13 mouse cellular contexts compared by ENCODE assay signal in the genomic region with DNA sequence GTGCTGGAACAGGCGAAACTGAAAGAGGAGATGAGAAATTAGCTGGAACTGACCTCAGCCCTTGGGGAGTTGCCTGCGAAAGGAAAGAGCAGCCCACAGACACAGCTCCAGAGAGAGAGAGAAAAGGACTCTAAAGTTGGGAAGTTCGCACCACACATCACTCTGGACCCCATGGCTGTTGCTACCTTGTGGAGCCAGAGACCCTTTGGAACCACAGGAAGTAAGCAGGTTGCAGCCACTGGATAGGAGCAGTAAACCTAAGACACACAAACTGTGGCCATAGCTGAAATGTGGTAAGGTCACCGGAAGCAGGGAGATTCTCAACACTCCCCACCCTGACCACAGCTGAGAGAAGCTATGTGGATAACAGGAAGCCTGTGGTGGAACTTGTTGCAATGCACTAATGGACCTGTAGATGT. TPM values are rescaled to one million over a fixed set of nuclear protein-coding genes. Genes with fewer than 3 reads are reported as not detected.
DNase-seq lines count a peak whose midpoint lies in the region; ATAC-seq and TF ChIP-seq lines count a peak whose summit lies in the region.
"Had no signal": no experiment of that assay in that cellular context is flagged by ENCODE, and none has a peak within 500 bp of the region (broad histone marks: within the 10 kb centered on the region; RNA-seq: fewer than 3 reads in every experiment).

No protein-coding gene starts in this region.

- ATAC-seq in megakaryocyte progenitor cell, adult 5-6 weeks (replicated peaks; ENCODE audit: poor library complexity), result peak; percentile 69
- ATAC-seq in forebrain, embryonic 12.5 days (ENCODE audit: low FRiP score), result no peak
- ATAC-seq: forebrain, postnatal 0 days; intestine, postnatal 0 days had no signal

- H3K9me3 ChIP-seq in forebrain, embryonic 12.5 days, result no peaks in the 10 kb centered on the region
- H3K9me3 ChIP-seq: embryonic facial prominence, embryonic 13.5 days; limb, embryonic 10.5 days; neural tube, embryonic 15.5 days had no signal

- no peaks in the 10 kb centered on the region for H3K36me3 ChIP-seq in forebrain, embryonic 12.5 days (replicated peaks)
- H3K36me3 ChIP-seq: embryonic facial prominence, embryonic 13.5 days; limb, embryonic 10.5 days; neural tube, embryonic 15.5 days had no signal

- peak; percentile 49 for DNase-seq in gastrocnemius, adult 18-20 months (ENCODE audit: low spot score)
- DNase-seq in gastrocnemius, postnatal 4 days (ENCODE audit: low spot score in 2 of 2), result no peak
- peak; percentile 68 for DNase-seq in 3134 (ENCODE audit: extremely low read depth, insufficient read length, low spot score)
- no peak for DNase-seq in cerebellum, adult 9-10 months
- DNase-seq in ovary, postnatal 36 days (ENCODE audit: low spot score), result no peak
- DNase-seq: forebrain, postnatal 0 days had no signal

- peak overlapping the region; percentile 37; the same call in 1 of the 2 replicates for H3K4me3 ChIP-seq in bone marrow macrophage, adult 2 months (ENCODE audit: insufficient read depth, low read length)
- no peak overlapping the region for H3K4me3 ChIP-seq in forebrain, embryonic 12.5 days (replicated peaks)
- H3K4me3 ChIP-seq: embryonic facial prominence, embryonic 13.5 days; limb, embryonic 10.5 days; neural tube, embryonic 15.5 days had no signal

- no peak for TF ChIP-seq POLR2A in bone marrow macrophage, adult 2 months (IDR thresholded peaks at IDR 0.05; ENCODE audit: borderline replicate concordance, low read depth, low read length)

- no peak for TF ChIP-seq CTCF in bone marrow macrophage, adult 2 months (IDR thresholded peaks at IDR 0.05; ENCODE audit: low read depth, low read length)

- H3K4me2 ChIP-seq in forebrain, embryonic 12.5 days, result no peak overlapping the region
- H3K4me2 ChIP-seq: embryonic facial prominence, embryonic 13.5 days; neural tube, embryonic 15.5 days had no signal

- no peak overlapping the region for H3K9ac ChIP-seq in forebrain, embryonic 12.5 days
- H3K9ac ChIP-seq: embryonic facial prominence, embryonic 13.5 days; forebrain, postnatal 0 days; neural tube, embryonic 15.5 days had no signal

- peak overlapping the region; percentile 91 for H3K27ac ChIP-seq in bone marrow macrophage, adult 2 months (ENCODE audit: insufficient read depth, low read depth, low read length)
- H3K27ac ChIP-seq in forebrain, embryonic 12.5 days, result no peak overlapping the region
- H3K27ac ChIP-seq: embryonic facial prominence, embryonic 13.5 days; limb, embryonic 10.5 days; neural tube, embryonic 15.5 days had no signal

- WGBS in forebrain, embryonic 12.5 days, result 93% methylated on average over 4 of the region's 4 CpGs

- peaks cover 47% of the 10 kb centered on the region for H3K4me1 ChIP-seq in bone marrow macrophage, adult 2 months (ENCODE audit: control insufficient read depth, insufficient read depth, low read length)
- H3K4me1 ChIP-seq in forebrain, embryonic 12.5 days, result no peaks in the 10 kb centered on the region
- H3K4me1 ChIP-seq: neural tube, embryonic 15.5 days had no signal

- no peaks in the 10 kb centered on the region for H3K27me3 ChIP-seq in forebrain, embryonic 12.5 days
- H3K27me3 ChIP-seq: embryonic facial prominence, embryonic 13.5 days; neural tube, embryonic 15.5 days had no signal

RNA-seq across cellular contexts. Expression of a gene that starts 2.1 kb away (rescaled TPM):
- total RNA-seq in gastrocnemius, adult 18-20 months (2021), result 10 to 100 TPM; 41.3 to 60.9 TPM
- 1 to 10 TPM; 5.6 to 7.6 TPM for total RNA-seq in gastrocnemius, postnatal 4 days (2021)
- polyA plus RNA-seq in bone marrow macrophage, adult 2 months (2012; ENCODE audit: insufficient read depth, insufficient read length, missing spikeins), result 175 and 187 TPM in 2 replicates
- total RNA-seq in megakaryocyte progenitor cell, adult 5-6 weeks (2015), result 23.1 and 32.0 TPM in 2 replicates
- total RNA-seq in megakaryocyte progenitor cell, adult 5-6 weeks (2017), result 24.5 and 29.0 TPM in 2 replicates
- 0.33 and 0.42 TPM in 2 replicates for polyA plus RNA-seq in forebrain, embryonic 12.5 days (2016; fragmentation: Nextera tagmentation; extraction: Ambion mirVana)

Comparison
In these comparisons a context has a peak if more than half of its experiments do, and no peak if none do; other contexts are left out.
1. DNase-seq: peak in gastrocnemius, adult 18-20 months (single experiment) and 3134 (single experiment); none in gastrocnemius, postnatal 4 days (0 of 2), cerebellum, adult 9-10 months (single experiment) and ovary, postnatal 36 days (single experiment).